Mouse (Mus musculus) small intestine, adult 2 months (tissue): Measurements from ENCODE around the gene Fam49a. TPM values are rescaled to one million over a fixed set of nuclear protein-coding genes. Genes with fewer than 3 reads are reported as not detected.
"Not testable (repeated sequence)": the region's sequence is repeated elsewhere in the genome, so short reads cannot be mapped to it uniquely, and the experiment has no call there.

Source experiments
- H3K27ac ChIP-seq: fragments of 200-500 bp; 2 replicates; pipeline ENCODE4 v1.5.1; 2012; ENCODE audit warnings: low read depth, low read length, control low read depth, inconsistent platforms; ENCODE audit not compliant: insufficient read depth
- H3K27me3 ChIP-seq: fragments of 200-500 bp; 2 replicates; pipeline ENCODE4 v1.6.1; 2012; ENCODE audit warnings: mild to moderate bottlenecking, moderate library complexity, low read length, inconsistent platforms; ENCODE audit not compliant: control insufficient read depth, insufficient read depth
- H3K36me3 ChIP-seq: fragments of 200-500 bp; 2 replicates; pipeline ENCODE4 v1.6.1; 2012; ENCODE audit warnings: mild to moderate bottlenecking, low read length, control low read depth, inconsistent platforms; ENCODE audit not compliant: control insufficient read depth, insufficient read depth
- H3K4me1 ChIP-seq: fragments of 200-500 bp; 2 replicates; pipeline ENCODE4 v1.6.1; 2012; ENCODE audit warnings: low read length, inconsistent platforms, mixed read lengths; ENCODE audit not compliant: control insufficient read depth, insufficient read depth, insufficient read length
- H3K4me3 ChIP-seq: fragments of 200-500 bp; 2 replicates; pipeline ENCODE4 v1.5.1; 2012; ENCODE audit warnings: low read depth, mild to moderate bottlenecking, control low read depth, inconsistent platforms, low read length, moderate library complexity
- CTCF ChIP-seq: fragments of 200-500 bp; IDR thresholded peaks from 2 replicates; pipeline ENCODE4 v1.5.1; 2012; ENCODE audit warnings: low read depth, mild to moderate bottlenecking, control low read depth, inconsistent platforms, low read length, moderate library complexity, mixed read lengths; ENCODE audit not compliant: insufficient replicate concordance, insufficient read length; ENCODE audit errors: extremely low read depth
- POLR2A ChIP-seq: fragments of 200-500 bp; IDR thresholded peaks from 2 replicates; pipeline ENCODE4 v1.6.1; 2012; ENCODE audit warnings: low read depth, mild to moderate bottlenecking, control low read depth, inconsistent platforms, low read length, moderate library complexity
- WGBS: fragments of 180-500 bp; shearing (Covaris S2); methylation state at CpG from one replicate; pipeline ENCODE4 v1.1.7; 2018; 5-methylcytosine and 5-hydroxymethylcytosine counted together
- polyA plus RNA-seq: library from polyadenylated mRNA; depleted of rRNA; stranded (reverse); fragments of >200 nt; gene quantifications from 2 replicates; pipeline ENCODE4 v1.2.3, GENCODE M21; 2012

Fam49a gene
- polyA plus RNA-seq, 1 experiment, result 0.34 TPM

DNA sequence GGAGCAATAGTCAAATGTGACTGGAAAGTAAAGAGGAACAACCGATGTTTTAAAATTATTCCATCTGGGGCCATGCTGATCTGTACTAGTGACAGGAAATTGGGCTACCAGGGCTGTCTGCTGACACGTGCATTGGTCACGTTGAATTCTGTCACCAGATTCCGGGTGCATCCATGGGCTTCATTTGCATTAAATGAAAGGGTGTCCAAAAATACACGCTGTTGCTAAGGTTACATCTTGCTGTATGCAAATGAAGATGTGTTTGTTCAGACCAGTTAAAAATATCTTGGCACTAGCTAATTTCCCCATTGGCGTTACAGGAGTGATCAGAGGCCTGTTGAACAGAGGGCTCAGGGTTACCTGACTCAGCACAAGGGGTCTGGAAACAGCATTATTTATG, 36.2 kb upstream of the Fam49a start:
- no peak overlapping the region for H3K27ac ChIP-seq
- TF ChIP-seq POLR2A (no peak), CTCF (no peak)
- no peaks in the 10 kb centered on the region for H3K36me3 ChIP-seq
- H3K27me3 ChIP-seq, result no peaks in the 10 kb centered on the region
- 77% methylated on average over 6 of the region's 6 CpGs for WGBS
- H3K4me3 ChIP-seq, result no peak overlapping the region
- no peaks in the 10 kb centered on the region for H3K4me1 ChIP-seq

DNA sequence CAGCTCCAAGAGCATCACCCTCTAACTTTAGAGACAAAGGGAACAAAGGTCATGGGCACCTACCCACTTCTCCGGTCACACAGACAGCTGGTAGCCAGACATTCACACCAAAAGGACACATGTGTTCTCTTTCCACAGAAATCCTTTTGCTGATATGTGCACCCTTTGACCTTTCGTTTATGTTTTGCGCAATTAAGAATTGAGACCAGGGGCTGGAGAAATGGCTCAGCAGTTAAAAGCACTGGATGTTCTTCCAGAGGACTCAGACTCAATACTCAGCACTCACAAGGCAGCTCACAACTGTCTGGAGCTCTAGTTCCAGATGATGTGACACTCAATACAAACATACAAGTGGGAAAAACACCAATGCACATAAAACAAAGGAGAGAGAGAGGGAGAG, 34.3 kb upstream of the Fam49a start:
- Histone ChIP-seq H3K27me3 (no peaks in the 10 kb centered on the region), H3K36me3 (no peaks in the 10 kb centered on the region), H3K4me1 (no peaks in the 10 kb centered on the region), H3K27ac (no peak overlapping the region), H3K4me3 (no peak overlapping the region)
- TF ChIP-seq CTCF (no peak), POLR2A (no peak)
- WGBS, result 69% methylated on average over 3 of the region's 3 CpGs

DNA sequence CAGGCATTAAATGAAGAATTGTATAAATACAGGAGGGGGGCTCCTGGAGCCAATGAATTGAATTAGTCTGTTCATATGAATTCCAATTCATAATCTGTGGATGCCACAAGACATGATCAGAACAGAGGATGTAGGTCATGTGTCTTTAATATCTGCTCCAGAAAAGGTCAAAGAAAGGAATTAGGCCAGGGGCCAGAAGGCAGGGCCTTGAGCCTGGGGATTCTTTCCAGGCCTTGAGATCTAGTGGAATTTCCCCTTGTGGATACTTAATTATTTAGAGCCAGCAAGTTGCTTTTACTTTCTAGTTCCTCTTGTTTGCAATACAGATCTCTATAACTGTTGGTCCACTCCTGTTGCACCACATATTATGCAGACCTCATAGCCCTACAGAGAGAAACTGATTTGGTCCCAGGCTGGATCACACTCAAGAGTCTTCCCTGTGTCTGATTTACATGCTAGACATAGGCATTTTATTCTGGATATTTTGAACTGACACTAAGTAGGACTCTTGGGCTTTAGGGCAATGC, 31.8 kb upstream of the Fam49a start:
- Histone ChIP-seq H3K4me3 (no peak overlapping the region), H3K27ac (no peak overlapping the region), H3K36me3 (no peaks in the 10 kb centered on the region), H3K4me1 (no peaks in the 10 kb centered on the region), H3K27me3 (no peaks in the 10 kb centered on the region)
- TF ChIP-seq POLR2A (no peak), CTCF (no peak)

DNA sequence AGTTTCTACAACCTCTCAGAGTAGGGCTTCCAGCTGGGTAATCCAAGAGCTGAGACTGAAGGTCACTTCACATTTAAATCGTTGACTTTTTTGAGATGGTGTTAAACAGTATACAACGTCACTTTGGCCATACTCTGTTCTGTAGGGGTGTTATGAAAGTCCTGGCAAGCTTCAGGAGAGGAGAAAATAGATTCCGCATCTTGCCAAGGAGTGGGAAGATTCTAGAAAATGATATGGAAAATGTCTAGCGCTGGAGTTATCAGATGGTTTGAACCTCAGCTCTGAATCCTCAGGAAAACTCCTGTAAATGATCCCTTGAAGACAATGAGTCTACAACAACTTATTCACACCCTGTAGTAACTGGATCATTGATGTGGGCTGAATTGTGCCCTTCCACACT, 29.8 kb upstream of the Fam49a start:
- Histone ChIP-seq H3K27me3 (no peaks in the 10 kb centered on the region), H3K4me1 (no peaks in the 10 kb centered on the region), H3K36me3 (no peaks in the 10 kb centered on the region), H3K27ac (no peak overlapping the region), H3K4me3 (no peak overlapping the region)
- WGBS, result 70% methylated on average over 4 of the region's 4 CpGs
- TF ChIP-seq POLR2A (no peak), CTCF (no peak)

DNA sequence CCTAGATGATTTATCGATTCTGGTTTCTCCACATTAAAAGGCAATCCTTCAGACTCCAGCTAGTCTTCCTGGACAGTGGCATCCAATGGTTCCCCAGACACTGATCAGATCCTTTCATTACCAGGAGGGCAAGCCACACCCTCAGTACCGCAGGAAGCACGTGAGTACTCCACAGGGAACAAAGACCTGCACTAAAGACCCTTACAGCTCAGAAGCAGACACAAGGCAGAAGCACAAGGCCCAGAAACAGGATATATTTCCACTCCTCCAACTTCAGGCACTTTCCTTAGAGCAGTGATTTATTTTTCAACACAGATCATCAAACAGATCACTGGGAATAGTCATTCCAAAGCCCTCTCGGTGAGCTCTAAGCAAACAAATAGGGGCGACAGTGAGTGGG, 25.0 kb upstream of the Fam49a start:
- WGBS, result 46% methylated on average over 5 of the region's 5 CpGs
- TF ChIP-seq POLR2A, result no peak
- no peak for TF ChIP-seq CTCF
- no peaks in the 10 kb centered on the region for H3K27me3 ChIP-seq

DNA sequence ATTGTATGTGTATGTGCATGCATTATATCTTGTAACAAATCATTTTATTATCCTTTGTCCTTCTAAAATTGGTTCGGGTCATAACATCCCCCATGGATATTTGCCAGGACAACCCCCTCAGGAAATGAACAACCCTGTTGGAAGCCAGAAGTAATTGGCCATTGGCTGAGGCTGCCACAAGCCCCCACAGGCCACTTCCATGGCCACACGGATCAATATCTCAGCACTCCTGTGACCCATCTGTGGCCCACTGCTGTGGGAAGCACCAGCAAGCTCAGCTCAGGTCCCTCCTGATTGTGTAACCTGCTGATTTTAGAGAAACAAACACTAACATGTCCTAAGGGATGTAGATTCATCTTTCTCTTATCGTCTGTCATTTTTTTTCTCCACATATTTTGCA, 22.4 kb upstream of the Fam49a start:
- TF ChIP-seq CTCF (no peak), POLR2A (no peak)
- 56% methylated on average over 3 of the region's 3 CpGs for WGBS
- H3K4me3 ChIP-seq, result no peak overlapping the region

More for the DNA sequence above, 25.0 kb upstream of the Fam49a start:
- Histone ChIP-seq H3K27ac (no peak overlapping the region), H3K4me1 (no peaks in the 10 kb centered on the region), H3K36me3 (no peaks in the 10 kb centered on the region), H3K4me3 (no peak overlapping the region)

DNA sequence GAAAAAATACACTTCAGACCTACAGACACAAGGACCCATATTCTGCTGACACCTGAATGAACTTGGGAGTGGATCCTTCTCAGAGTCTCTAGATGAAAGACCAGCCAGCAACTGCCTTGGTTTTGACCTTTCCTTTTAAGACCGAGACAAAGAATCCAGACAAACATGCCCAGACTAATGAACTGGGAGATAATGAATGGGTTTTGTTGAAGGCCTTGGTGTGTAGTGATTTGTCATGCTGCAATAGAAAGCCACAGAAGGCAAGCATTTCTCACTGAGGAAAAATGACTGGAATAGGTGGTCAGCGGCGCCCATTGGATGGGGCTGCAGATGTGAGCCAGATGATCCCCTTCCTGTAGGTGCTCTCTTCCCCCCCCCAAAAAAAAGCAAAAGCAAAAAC, 18.8 kb upstream of the Fam49a start:
- 86% methylated on average over 3 of the region's 3 CpGs for WGBS
- Histone ChIP-seq H3K4me3 (no peak overlapping the region), H3K4me1 (0 out of 2 replicates have a peak, but pooled peaks cover 2% of the 10 kb centered on the region), H3K36me3 (no peaks in the 10 kb centered on the region), H3K27ac (no peak overlapping the region), H3K27me3 (no peaks in the 10 kb centered on the region)
- TF ChIP-seq POLR2A (no peak), CTCF (no peak)

More for the DNA sequence above, 22.4 kb upstream of the Fam49a start:
- Histone ChIP-seq H3K36me3 (no peaks in the 10 kb centered on the region), H3K27me3 (no peaks in the 10 kb centered on the region), H3K27ac (no peak overlapping the region), H3K4me1 (no peaks in the 10 kb centered on the region)

DNA sequence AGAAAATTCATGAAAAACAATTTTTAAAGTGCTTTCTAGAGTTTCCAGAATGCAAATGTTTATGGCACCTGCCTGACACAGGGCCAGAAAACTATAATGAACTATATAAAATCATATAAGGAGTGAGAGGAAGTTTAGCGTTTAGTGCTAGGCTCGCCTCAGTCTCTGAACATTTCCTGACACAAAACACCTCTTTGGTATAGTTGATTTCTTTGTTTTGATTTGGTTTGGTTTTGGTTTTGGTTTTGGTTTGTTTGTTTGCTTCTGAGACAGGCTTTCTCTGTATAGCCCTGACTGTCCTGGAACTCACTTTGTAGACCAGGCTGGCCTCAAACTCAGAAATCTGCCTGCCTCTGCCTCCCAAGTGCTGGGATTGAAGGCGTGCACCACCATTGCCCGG, 14.9 kb upstream of the Fam49a start:
- H3K36me3 ChIP-seq, H3K4me3 ChIP-seq, H3K4me1 ChIP-seq, H3K27me3 ChIP-seq, H3K27ac ChIP-seq: not testable (repeated sequence)
- 74% methylated on average over 4 of the region's 4 CpGs for WGBS

DNA sequence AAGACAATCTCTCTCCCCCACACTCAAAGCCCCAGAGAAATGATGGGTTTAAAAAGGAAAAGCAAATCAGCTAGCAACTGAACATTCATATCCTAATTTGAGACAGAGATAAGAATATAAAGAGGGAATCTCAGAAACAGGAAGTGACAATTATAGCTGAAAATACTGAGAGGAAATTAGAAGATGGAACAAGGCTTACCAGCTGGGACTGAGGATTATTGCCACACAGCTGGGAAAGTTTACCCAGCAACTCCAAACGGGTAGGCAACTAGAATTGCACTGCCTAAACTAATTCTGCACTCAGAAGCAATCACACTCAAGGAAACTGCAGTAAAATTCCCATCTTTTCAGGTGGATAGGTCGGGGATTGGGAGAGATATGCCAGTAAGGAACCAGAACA, 12.4 kb upstream of the Fam49a start:
- 18% methylated on average over 2 of the region's 2 CpGs for WGBS
- no peak for TF ChIP-seq CTCF
- TF ChIP-seq POLR2A, result no peak
- Histone ChIP-seq H3K4me1 (0 out of 2 replicates have a peak, but pooled peaks cover 2% of the 10 kb centered on the region), H3K4me3 (no peak overlapping the region), H3K27me3 (no peaks in the 10 kb centered on the region), H3K27ac (no peak overlapping the region), H3K36me3 (no peaks in the 10 kb centered on the region)
